Mouse (Mus musculus): ENCODE measurements around the gene Ythdf1.

Gene Ythdf1

GRCm38 (mm10) chr2:180879365-180880067 lies 41.2 kb downstream of the Ythdf1 start:
- no peak for DNase-seq (ENCODE audit: low read depth, low spot score)

DNA sequence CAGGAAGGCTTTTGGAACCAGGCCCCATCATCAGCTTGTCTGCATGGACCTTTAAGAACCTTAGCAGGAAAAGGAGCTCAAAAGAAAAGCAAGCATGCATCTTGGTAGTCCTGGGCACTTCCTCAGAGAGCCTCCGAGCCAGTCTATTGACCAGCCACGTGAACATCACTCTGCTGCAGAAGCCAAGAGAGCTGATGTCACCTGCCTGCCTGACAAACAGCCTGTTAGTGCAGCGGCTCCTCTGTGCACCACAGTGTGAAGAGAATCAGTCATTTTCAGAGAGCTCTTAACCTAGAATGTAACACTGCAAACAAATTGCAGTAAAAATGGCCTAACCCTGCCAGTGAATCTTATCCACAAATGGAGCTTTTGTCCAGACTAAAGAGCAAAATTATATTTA lies 50.7 kb downstream of the Ythdf1 start:
- DNase-seq (ENCODE audit: low read depth, low spot score) = no peak

- no peak for DNase-seq (ENCODE audit: low read depth, low spot score)
Measured at GRCm38 (mm10) chr2:180861561-180861960, 59.2 kb downstream of the Ythdf1 start.

DNA sequence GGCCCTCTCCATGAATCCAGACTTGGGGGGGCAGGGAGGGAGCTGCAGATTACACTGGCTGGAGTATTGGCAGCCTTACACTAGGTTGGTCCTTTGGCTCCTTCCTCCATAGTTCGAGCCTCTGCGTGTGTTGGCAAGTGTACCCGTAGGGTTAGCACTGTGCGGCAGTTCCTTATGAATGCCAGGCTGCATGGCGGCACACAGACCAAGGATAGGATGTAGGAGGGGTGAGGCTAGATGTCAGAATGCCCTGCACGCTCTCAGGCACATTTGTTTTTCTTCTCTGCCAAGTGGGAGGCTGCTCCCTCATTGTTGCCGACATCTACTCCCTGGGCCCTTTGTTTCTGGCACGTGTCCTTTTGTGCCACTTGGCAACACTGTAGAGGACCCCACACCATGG lies 63.6 kb downstream of the Ythdf1 start:
- DNase-seq (ENCODE audit: low read depth, low spot score) = no peak

- no peak for DNase-seq (ENCODE audit: low read depth, low spot score)
Measured at GRCm38 (mm10) chr2:180855005-180855544, 65.7 kb downstream of the Ythdf1 start.
